Mouse (Mus musculus) MEL (cell line): ENCODE measurements around the gene Cabp2.

ENCODE experiments used
- CTCF ChIP-seq, 3 experiments: IDR thresholded peaks in 2 of 3; conservative IDR thresholded peaks in 1 of 3; 2 replicates each; pipeline ENCODE4 v1.5.1; 2011 to 2012; ENCODE audit warnings: low read length in 3 of 3, low read depth in 2 of 3, mild to moderate bottlenecking in 2 of 3, improper control_type of control experiment in 1 of 3, inconsistent platforms in 1 of 3, mixed read lengths in 1 of 3, moderate library complexity in 1 of 3; ENCODE audit not compliant: control insufficient read depth in 1 of 3, insufficient read depth in 1 of 3, poor library complexity in 1 of 3, severe bottlenecking in 1 of 3
- POLR2A ChIP-seq, 2 experiments: IDR thresholded peaks; 2 replicates each; pipeline ENCODE4 v1.6.1; 2011 to 2012; ENCODE audit warnings: low read length in 2 of 2, mild to moderate bottlenecking in 2 of 2, control low read depth in 1 of 2, improper control_type of control experiment in 1 of 2, low read depth in 1 of 2, moderate library complexity in 1 of 2; ENCODE audit not compliant: control insufficient read depth in 1 of 2, insufficient read depth in 1 of 2, poor library complexity in 1 of 2
- POLR2AphosphoS2 ChIP-seq: IDR thresholded peaks from 2 replicates; pipeline ENCODE4 v1.6.1; 2011; ENCODE audit warnings: low read length, improper control_type of control experiment
- POLR2AphosphoS5 ChIP-seq: IDR thresholded peaks from 2 replicates; pipeline ENCODE4 v1.6.1; 2012; ENCODE audit warnings: low read depth, borderline replicate concordance, mild to moderate bottlenecking, inconsistent platforms, low read length, moderate library complexity, mixed read lengths
- RAD21 ChIP-seq: IDR thresholded peaks from 2 replicates; pipeline ENCODE4 v1.6.1; 2011; ENCODE audit warnings: mild to moderate bottlenecking, low read depth, low read length, improper control_type of control experiment
- RCOR1 ChIP-seq: IDR thresholded peaks from 2 replicates; pipeline ENCODE4 v1.6.1; 2012; ENCODE audit warnings: low read depth, mild to moderate bottlenecking, inconsistent platforms, low read length, improper control_type of control experiment
- USF1 ChIP-seq: IDR thresholded peaks from 2 replicates; pipeline ENCODE4 v1.6.1; 2014; ENCODE audit warnings: low read depth, mild to moderate bottlenecking, inconsistent platforms, low read length, improper control_type of control experiment, moderate library complexity
- ZC3H11A ChIP-seq: IDR thresholded peaks from 2 replicates; pipeline ENCODE4 v1.6.1; 2012; ENCODE audit warnings: low read depth, mild to moderate bottlenecking, inconsistent platforms, low read length, improper control_type of control experiment
- ZKSCAN1 ChIP-seq: IDR thresholded peaks from 2 replicates; pipeline ENCODE4 v1.6.1; 2012; ENCODE audit warnings: low read depth, mild to moderate bottlenecking, inconsistent platforms, low read length, improper control_type of control experiment, moderate library complexity
- ZNF384 ChIP-seq: IDR thresholded peaks from 2 replicates; pipeline ENCODE4 v1.6.1; 2012; ENCODE audit warnings: low read depth, mild to moderate bottlenecking, inconsistent platforms, low read length, improper control_type of control experiment

DNA sequence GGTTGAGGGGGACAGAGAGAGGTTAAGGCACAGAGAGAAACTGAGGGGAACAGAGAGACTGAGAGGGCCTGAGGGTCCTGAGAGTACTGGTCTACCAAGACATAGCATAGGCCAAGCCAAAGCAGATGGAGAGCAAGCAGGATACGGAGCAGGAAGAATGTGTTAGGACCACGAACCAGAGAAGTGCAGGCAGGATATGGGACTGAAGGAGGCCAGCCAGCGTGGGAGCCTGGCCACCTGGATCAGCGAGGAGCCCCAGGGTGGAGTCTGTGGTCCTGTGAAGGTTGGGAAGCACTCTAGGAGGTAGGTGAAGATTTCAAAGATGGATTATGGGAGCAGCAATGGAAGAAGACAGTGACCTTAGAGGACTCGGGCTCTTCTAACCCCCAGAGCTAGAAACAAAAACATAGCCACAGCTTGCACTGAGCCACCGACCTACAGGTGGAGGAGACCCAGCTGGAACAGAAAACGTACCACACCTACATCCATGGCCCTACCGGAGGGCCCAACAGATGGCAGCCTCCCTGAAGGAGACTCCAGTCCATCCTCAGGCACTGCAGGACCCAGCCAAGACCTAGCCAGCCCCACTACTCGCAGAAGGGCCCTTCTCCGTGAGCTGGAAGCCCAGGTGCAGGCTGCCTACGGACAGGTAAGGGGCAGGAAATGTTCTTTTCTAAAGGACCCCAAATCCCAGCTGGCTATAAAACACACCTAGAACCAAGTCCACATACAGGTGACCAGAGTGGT is 1.0 kb downstream of the Cabp2 start:
- TF ChIP-seq POLR2AphosphoS5 = no peak
- TF ChIP-seq CTCF (IDR thresholded peaks at IDR 0.05 in 2 of 3, conservative IDR thresholded peaks at IDR 0.05 in 1 of 3; ENCODE audit: control insufficient read depth in 1 of 3, insufficient read depth in 1 of 3, low read depth in 2 of 3, low read length in 3 of 3, poor library complexity in 1 of 3, severe bottlenecking in 1 of 3) = no peak
- no peak for TF ChIP-seq USF1
- no peak for TF ChIP-seq ZNF384
- TF ChIP-seq ZC3H11A = no peak
- no peak for TF ChIP-seq RCOR1
- no peak for TF ChIP-seq POLR2AphosphoS2
- no peak for TF ChIP-seq POLR2A (IDR thresholded peaks at IDR 0.05; ENCODE audit: control insufficient read depth in 1 of 2, insufficient read depth in 1 of 2, low read depth in 1 of 2, low read length in 2 of 2, poor library complexity in 1 of 2)
- no peak for TF ChIP-seq ZKSCAN1
- TF ChIP-seq RAD21 = no peak
